Mouse (Mus musculus) bone marrow, adult 2 months (tissue): Measurements from ENCODE around the gene Proca1. TPM values are rescaled to one million over a fixed set of nuclear protein-coding genes. Genes with fewer than 3 reads are reported as not detected.

Source experiments
- H3K27ac ChIP-seq: fragments of 200-500 bp; 2 replicates; pipeline ENCODE4 v1.5.1; 2012; ENCODE audit warnings: low read depth, mild to moderate bottlenecking, control low read depth, inconsistent platforms, low read length; ENCODE audit not compliant: control insufficient read depth, poor library complexity, insufficient read depth
- H3K4me1 ChIP-seq: fragments of 200-500 bp; 2 replicates; pipeline ENCODE4 v1.6.1; 2011; ENCODE audit warnings: low read length; ENCODE audit not compliant: control insufficient read depth, insufficient read depth
- H3K4me3 ChIP-seq: fragments of 200-500 bp; replicated peaks from 2 replicates; pipeline ENCODE3; 2011; ENCODE audit warnings: mild to moderate bottlenecking, low read depth, low read length, control low read depth; ENCODE audit not compliant: control insufficient read depth
- CTCF ChIP-seq: fragments of 200-500 bp; IDR thresholded peaks from 2 replicates; pipeline ENCODE4 v1.5.1; 2011; ENCODE audit warnings: low read length, control low read depth; ENCODE audit not compliant: control insufficient read depth, insufficient read depth
- POLR2A ChIP-seq: fragments of 200-500 bp; IDR thresholded peaks from 2 replicates; pipeline ENCODE4 v1.6.1; 2011; ENCODE audit warnings: low read depth, mild to moderate bottlenecking, control low read depth, low read length, borderline replicate concordance; ENCODE audit not compliant: control insufficient read depth
- WGBS: fragments of 180-500 bp; shearing (Covaris S2); methylation state at CpG from one replicate; pipeline ENCODE4 v1.1.7; 2018; 5-methylcytosine and 5-hydroxymethylcytosine counted together
- polyA plus RNA-seq: library from polyadenylated mRNA; stranded (reverse); fragments of >200 nt; gene quantifications from 2 replicates; pipeline ENCODE4 v1.2.4, GENCODE M21; 2011; ENCODE audit warnings: low replicate concordance; ENCODE audit not compliant: missing spikeins, insufficient read depth, insufficient read length

Gene Proca1
- 2.6 and 3.3 TPM in 2 replicates for polyA plus RNA-seq

- 71% methylated on average over 1 of the region's 1 CpGs for WGBS
- Histone ChIP-seq H3K27ac (no peak within 1 kb of the TSS), H3K4me1 (peaks cover 1% of the 10 kb centered on the region), H3K4me3 (no peak within 1 kb of the TSS)
- TF ChIP-seq CTCF = no peak
- no peak for TF ChIP-seq POLR2A
These were observed at the start of gene Proca1 for GRCm38 (mm10) chr11:78193113-78193512. TSS of gene Proca1 (plus strand) at chr11:78193392.

GRCm38 (mm10) chr11:78143520-78143919 is 49.7 kb upstream of the Proca1 start:
- Histone ChIP-seq H3K4me3 (no peak overlapping the region), H3K27ac (no peak overlapping the region), H3K4me1 (no peaks in the 10 kb centered on the region)
- 99% methylated on average over 2 of the region's 2 CpGs for WGBS
- no peak for TF ChIP-seq CTCF
- no peak for TF ChIP-seq POLR2A

GRCm38 (mm10) chr11:78146168-78146567 is 47.0 kb upstream of the Proca1 start:
- Histone ChIP-seq H3K27ac (no peak overlapping the region), H3K4me1 (no peaks in the 10 kb centered on the region), H3K4me3 (no peak overlapping the region)
- TF ChIP-seq POLR2A (no peak), CTCF (peak; percentile 22; the same call in 1 of the 2 replicates)
- 87% methylated on average over 5 of the region's 5 CpGs for WGBS

DNA sequence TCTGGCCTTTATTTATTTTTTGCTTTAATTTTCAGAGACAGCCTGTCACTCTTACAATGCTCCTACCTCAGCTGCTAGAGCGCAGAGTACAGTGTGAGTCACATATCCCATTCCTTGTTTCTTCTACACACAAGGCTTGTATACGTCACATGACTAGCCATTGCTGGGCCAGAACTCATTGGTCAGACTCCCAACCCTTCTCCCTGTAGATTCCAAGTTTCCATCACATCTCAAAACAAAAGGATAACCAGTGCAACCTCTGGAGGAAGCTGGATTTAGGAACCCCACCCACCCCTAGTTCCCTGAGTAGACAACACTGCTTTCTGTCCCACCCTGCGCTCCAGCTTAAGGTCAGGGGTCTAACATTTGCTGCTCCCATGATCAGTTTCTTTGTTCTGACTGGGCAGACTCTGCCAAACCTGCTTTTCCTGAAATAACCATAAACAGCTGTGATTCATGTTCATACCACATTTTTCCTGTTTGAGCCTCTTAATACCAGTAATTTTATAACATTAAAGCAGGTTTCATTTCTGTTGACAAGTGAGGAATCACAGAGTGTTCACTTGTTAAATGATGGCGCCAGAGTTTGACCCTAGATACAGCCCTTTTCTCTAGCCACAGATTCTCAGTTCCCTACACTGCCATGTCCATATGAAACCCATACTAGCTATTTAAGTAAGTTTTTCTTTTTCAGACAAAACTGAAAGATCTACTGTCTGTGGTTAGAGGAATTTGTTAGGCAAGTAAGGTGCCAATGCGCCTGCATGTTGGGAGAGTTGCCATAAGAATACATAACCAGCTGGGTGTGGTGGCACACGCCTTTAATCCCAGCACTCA is 46.3 kb upstream of the Proca1 start:
- TF ChIP-seq CTCF (no peak), POLR2A (no peak)
- Histone ChIP-seq H3K27ac (no peak overlapping the region), H3K4me1 (no peaks in the 10 kb centered on the region), H3K4me3 (no peak overlapping the region)
- WGBS = 82% methylated on average over 6 of the region's 6 CpGs

DNA sequence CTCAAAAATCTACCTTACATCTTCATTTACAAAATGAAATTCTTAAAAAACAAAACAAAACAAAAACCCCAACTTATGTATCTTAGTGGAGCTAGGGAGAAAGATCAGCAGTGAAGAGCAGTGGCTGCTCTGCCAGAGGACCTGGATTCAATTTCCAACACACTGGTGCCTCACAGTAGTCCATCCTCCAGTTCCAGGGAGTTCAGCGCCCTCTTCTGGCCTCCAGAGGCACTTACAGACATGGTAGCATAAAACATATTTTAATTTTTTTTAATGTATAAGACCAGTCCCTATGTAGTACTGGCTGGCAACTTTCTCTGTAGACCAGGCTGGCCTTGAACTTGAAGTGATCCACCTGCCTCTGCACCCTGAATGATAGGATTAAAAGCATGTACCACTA is 42.0 kb upstream of the Proca1 start:
- no peaks in the 10 kb centered on the region for H3K4me1 ChIP-seq
- H3K27ac ChIP-seq = no peak overlapping the region
- WGBS = 28% methylated on average over 1 of the region's 1 CpGs
- H3K4me3 ChIP-seq = no peak overlapping the region
- TF ChIP-seq POLR2A = no peak
- TF ChIP-seq CTCF = peak; percentile 69

DNA sequence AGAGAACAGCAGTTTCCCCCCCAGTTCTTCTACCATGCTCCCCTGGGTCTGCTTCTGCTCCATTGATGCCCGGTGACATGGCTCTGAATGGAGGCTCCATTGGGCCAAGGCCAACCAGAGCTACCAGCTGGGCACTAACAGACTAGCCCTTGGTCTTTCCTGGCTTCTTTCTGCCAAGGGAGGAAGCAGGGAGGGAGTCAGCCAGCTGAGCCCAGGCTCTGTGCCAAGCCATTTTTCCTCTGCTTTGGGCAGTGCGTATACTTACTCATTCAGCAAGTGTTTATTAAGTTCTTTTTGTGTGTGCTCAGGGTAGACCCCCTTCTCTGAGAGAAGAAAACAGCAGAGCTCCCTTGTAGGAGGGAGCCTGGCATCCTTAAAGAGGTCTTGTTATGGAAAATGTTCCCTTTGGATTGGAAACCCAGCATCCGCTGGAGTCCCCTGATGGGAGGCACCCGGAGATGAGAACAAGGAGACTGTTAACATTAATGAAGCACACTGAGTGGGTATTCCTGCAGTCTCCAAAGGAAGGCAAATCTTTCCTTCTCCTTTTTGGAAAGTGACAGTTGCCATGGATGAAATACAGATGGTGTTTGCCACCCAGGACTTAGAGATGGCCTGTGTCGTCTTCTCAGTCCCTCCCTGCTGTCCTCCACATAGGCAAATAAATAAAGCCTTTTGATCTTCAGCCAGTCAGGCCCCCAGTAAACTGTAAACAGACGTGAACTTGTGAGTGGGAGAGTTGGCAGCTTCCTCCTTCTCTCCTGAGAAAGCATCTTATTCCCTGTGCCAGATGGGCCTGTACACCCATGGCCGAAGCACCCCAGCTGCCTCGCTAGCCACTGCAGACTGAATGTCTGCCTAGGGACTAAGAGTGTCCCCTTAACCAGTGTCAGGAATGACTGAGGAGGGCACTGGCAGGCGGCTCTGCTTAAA is 40.6 kb upstream of the Proca1 start:
- 89% methylated on average over 9 of the region's 9 CpGs for WGBS
- Histone ChIP-seq H3K4me3 (no peak overlapping the region), H3K27ac (no peak overlapping the region), H3K4me1 (no peaks in the 10 kb centered on the region)
- TF ChIP-seq POLR2A (no peak), CTCF (no peak)

GRCm38 (mm10) chr11:78153778-78154177 is 39.4 kb upstream of the Proca1 start:
- 94% methylated on average over 13 of the region's 13 CpGs for WGBS
- no peak overlapping the region for H3K27ac ChIP-seq
- no peaks in the 10 kb centered on the region for H3K4me1 ChIP-seq
- H3K4me3 ChIP-seq = no peak overlapping the region
- no peak for TF ChIP-seq POLR2A
- TF ChIP-seq CTCF = no peak

- Histone ChIP-seq H3K27ac (no peak overlapping the region), H3K4me3 (no peak overlapping the region), H3K4me1 (no peaks in the 10 kb centered on the region)
- 87% methylated on average over 5 of the region's 5 CpGs for WGBS
- TF ChIP-seq CTCF (no peak), POLR2A (no peak)
These were observed 37.5 kb upstream of the Proca1 start for GRCm38 (mm10) chr11:78155674-78156073.
